Mouse (Mus musculus): ENCODE data around the gene Hpgd.
"Not testable (repeated sequence)": the region's sequence is repeated elsewhere in the genome, so short reads cannot be mapped to it uniquely, and the experiment has no call there.

Gene Hpgd

GRCm38 (mm10) chr8:56294373-56294877, at the start of gene Hpgd:
Gene Hpgd (plus strand): TSS chr8:56294585.
- in situ Hi-C loops (cut with MboI; ENCODE audit: unreplicated experiment in 2 of 2), result loop anchor here in 1 of 2 experiments (25.0 kb wide), 1 partner anchor 732 kb away; no protein-coding TSS in a partner anchor

- in situ Hi-C loops (cut with MboI; ENCODE audit: unreplicated experiment in 2 of 2), result not testable (repeated sequence)
Observed at GRCm38 (mm10) chr8:56251728-56252127, 42.7 kb upstream of the Hpgd start.

GRCm38 (mm10) chr8:56252314-56252713, 42.1 kb upstream of the Hpgd start:
- in situ Hi-C loops (cut with MboI; ENCODE audit: unreplicated experiment in 2 of 2), result no loop called here

GRCm38 (mm10) chr8:56261190-56261589, 33.2 kb upstream of the Hpgd start:
- in situ Hi-C loops (cut with MboI; ENCODE audit: unreplicated experiment in 2 of 2), result no loop called here

GRCm38 (mm10) chr8:56269687-56270663, 24.4 kb upstream of the Hpgd start:
- in situ Hi-C loops (cut with MboI; ENCODE audit: unreplicated experiment in 2 of 2), result no loop called here

GRCm38 (mm10) chr8:56272934-56273333, 21.5 kb upstream of the Hpgd start:
- in situ Hi-C loops (cut with MboI; ENCODE audit: unreplicated experiment in 2 of 2), result no loop called here

- in situ Hi-C loops (cut with MboI; ENCODE audit: unreplicated experiment in 2 of 2), result loop anchor here in 1 of 2 experiments (25.0 kb wide), 1 partner anchor 713 kb away; no protein-coding TSS in a partner anchor
Observed at GRCm38 (mm10) chr8:56275316-56275715, 19.1 kb upstream of the Hpgd start.

- in situ Hi-C loops (cut with MboI; ENCODE audit: unreplicated experiment in 2 of 2), result loop anchor here in 1 of 2 experiments (25.0 kb wide), 1 partner anchor 716 kb away; no protein-coding TSS in a partner anchor
Observed at GRCm38 (mm10) chr8:56277810-56278528, 16.4 kb upstream of the Hpgd start.

- in situ Hi-C loops (cut with MboI; ENCODE audit: unreplicated experiment in 2 of 2), result loop anchor here in 1 of 2 experiments (25.0 kb wide), 1 partner anchor 716 kb away; no protein-coding TSS in a partner anchor
Observed at GRCm38 (mm10) chr8:56278545-56279063, 15.8 kb upstream of the Hpgd start.

- in situ Hi-C loops (cut with MboI; ENCODE audit: unreplicated experiment in 2 of 2), result loop anchor here in 1 of 2 experiments (25.0 kb wide), 1 partner anchor 722 kb away; no protein-coding TSS in a partner anchor
Observed at GRCm38 (mm10) chr8:56283936-56284335, 10.4 kb upstream of the Hpgd start.

- in situ Hi-C loops (cut with MboI; ENCODE audit: unreplicated experiment in 2 of 2), result loop anchor here in 1 of 2 experiments (25.0 kb wide), 1 partner anchor 723 kb away; no protein-coding TSS in a partner anchor
Observed at GRCm38 (mm10) chr8:56284957-56285356, 9.4 kb upstream of the Hpgd start.

- in situ Hi-C loops (cut with MboI; ENCODE audit: unreplicated experiment in 2 of 2), result loop anchor here in 1 of 2 experiments (25.0 kb wide), 1 partner anchor 724 kb away; no protein-coding TSS in a partner anchor
Observed at GRCm38 (mm10) chr8:56286717-56287116, 7.7 kb upstream of the Hpgd start.

GRCm38 (mm10) chr8:56287370-56288072, 6.9 kb upstream of the Hpgd start:
- in situ Hi-C loops (cut with MboI; ENCODE audit: unreplicated experiment in 2 of 2), result loop anchor here in 1 of 2 experiments (25.0 kb wide), 1 partner anchor 725 kb away; no protein-coding TSS in a partner anchor

GRCm38 (mm10) chr8:56292318-56292717, 2.1 kb upstream of the Hpgd start:
- in situ Hi-C loops (cut with MboI; ENCODE audit: unreplicated experiment in 2 of 2), result loop anchor here in 1 of 2 experiments (25.0 kb wide), 1 partner anchor 730 kb away; no protein-coding TSS in a partner anchor

GRCm38 (mm10) chr8:56293480-56293879, 905 bp upstream of the Hpgd start:
- in situ Hi-C loops (cut with MboI; ENCODE audit: unreplicated experiment in 2 of 2), result loop anchor here in 1 of 2 experiments (25.0 kb wide), 1 partner anchor 731 kb away; no protein-coding TSS in a partner anchor

- in situ Hi-C loops (cut with MboI; ENCODE audit: unreplicated experiment in 2 of 2), result loop anchor here in 1 of 2 experiments (25.0 kb wide), 1 partner anchor 733 kb away; no protein-coding TSS in a partner anchor
Observed at GRCm38 (mm10) chr8:56294886-56295555, 636 bp downstream of the Hpgd start.

GRCm38 (mm10) chr8:56299421-56299820, 5.0 kb downstream of the Hpgd start:
- in situ Hi-C loops (cut with MboI; ENCODE audit: unreplicated experiment in 2 of 2), result loop anchor here in 1 of 2 experiments (25.0 kb wide), 1 partner anchor 737 kb away; no protein-coding TSS in a partner anchor

- in situ Hi-C loops (cut with MboI; ENCODE audit: unreplicated experiment in 2 of 2), result not testable (repeated sequence)
Observed at GRCm38 (mm10) chr8:56301303-56301702, 6.9 kb downstream of the Hpgd start.

GRCm38 (mm10) chr8:56304595-56304994, 10.2 kb downstream of the Hpgd start:
- in situ Hi-C loops (cut with MboI; ENCODE audit: unreplicated experiment in 2 of 2), result no loop called here

Data from v-Abl transformed pro-B cells (cell line).